Mouse (Mus musculus): Measurements from ENCODE around the gene Zic5.

The Zic5 gene

GRCm38 (mm10) chr14:122480355-122480754, 14.9 kb upstream of the Zic5 start:
- no peak for DNase-seq (ENCODE audit: extremely low read depth, low read depth)

GRCm38 (mm10) chr14:122479461-122480109, 14.1 kb upstream of the Zic5 start:
- DNase-seq (ENCODE audit: extremely low read depth, low read depth): no peak

DNA sequence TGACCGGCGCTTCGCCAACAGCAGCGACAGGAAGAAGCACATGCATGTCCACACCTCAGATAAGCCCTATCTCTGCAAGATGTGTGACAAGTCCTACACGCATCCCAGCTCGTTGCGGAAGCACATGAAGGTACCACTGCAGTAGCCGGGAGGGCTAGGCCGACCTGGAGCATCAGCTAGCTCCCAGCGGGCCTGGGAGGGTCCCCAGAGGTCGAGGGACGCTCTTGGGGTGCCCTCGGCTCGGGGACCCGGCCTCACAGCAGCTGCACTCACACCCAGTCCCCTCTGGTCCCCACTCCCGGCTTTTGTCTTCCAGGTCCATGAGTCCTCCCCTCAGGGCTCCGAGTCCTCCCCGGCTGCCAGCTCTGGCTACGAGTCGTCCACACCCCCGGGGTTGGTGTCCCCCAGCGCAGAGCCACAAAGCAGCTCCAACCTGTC, 13.1 kb upstream of the Zic5 start:
- no peak for DNase-seq (ENCODE audit: extremely low read depth, low read depth)

DNA sequence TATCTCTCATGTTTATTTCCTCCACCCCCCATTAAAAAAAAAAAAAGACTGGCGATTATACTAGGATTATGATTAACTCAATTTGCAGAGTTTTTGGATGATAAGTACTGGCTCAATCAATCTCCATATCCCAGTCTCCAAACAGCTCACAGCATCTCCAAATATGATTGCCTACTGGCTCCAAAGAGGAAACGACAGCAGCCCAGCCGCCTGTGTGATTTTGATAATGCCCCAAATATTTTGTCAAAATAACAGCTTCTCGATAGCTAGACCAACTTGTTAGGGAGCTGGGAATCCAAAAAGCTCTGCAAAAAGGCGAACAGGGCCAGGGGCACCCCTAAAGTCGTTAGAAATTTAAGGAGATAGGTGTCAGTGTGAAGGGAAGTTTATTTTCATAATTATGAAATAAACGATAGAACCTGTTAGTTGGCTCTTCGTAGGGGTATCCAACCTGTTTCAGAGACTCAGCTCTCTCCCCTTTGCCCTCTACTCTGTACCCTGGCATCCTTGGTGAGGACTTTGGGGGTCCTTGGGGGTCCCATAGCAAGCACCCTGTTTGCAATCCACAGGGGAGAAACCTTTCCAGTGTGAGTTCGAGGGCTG, 12.6 kb upstream of the Zic5 start:
- DNase-seq (ENCODE audit: extremely low read depth, low read depth): peak; percentile 9

GRCm38 (mm10) chr14:122477261-122477671, 11.8 kb upstream of the Zic5 start:
- DNase-seq (ENCODE audit: extremely low read depth, low read depth): no peak

DNA sequence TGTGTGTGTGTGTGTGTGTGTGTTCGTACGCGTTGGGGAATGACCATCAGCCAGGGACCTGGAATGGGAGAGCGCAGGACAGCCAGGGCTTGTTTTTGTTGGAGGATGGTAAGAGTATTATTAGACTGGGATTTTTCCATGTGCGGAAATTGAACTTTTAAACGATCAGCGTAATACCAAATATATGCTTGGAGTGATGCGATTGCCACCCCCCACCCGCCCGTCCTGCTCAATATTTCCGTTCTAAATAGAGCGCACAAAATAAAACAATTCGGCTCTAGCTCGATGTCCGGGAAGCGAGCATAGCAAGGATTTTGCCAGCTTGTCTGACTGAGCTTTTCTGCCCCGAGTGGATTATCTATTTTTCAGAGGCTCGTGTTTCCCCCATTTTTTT, 11.3 kb upstream of the Zic5 start:
- no peak for DNase-seq (ENCODE audit: extremely low read depth, low read depth)

- no peak for DNase-seq (ENCODE audit: extremely low read depth, low read depth)
Measured at GRCm38 (mm10) chr14:122476041-122476821, 10.8 kb upstream of the Zic5 start.

- no peak for DNase-seq (ENCODE audit: extremely low read depth, low read depth)
Measured at GRCm38 (mm10) chr14:122475557-122476040, 10.1 kb upstream of the Zic5 start.

- no peak for DNase-seq (ENCODE audit: extremely low read depth, low read depth)
Measured at GRCm38 (mm10) chr14:122474891-122475556, 9.5 kb upstream of the Zic5 start, which contains the start of gene Zic2. TSS of gene Zic2 (plus strand) at chr14:122475435.

DNA sequence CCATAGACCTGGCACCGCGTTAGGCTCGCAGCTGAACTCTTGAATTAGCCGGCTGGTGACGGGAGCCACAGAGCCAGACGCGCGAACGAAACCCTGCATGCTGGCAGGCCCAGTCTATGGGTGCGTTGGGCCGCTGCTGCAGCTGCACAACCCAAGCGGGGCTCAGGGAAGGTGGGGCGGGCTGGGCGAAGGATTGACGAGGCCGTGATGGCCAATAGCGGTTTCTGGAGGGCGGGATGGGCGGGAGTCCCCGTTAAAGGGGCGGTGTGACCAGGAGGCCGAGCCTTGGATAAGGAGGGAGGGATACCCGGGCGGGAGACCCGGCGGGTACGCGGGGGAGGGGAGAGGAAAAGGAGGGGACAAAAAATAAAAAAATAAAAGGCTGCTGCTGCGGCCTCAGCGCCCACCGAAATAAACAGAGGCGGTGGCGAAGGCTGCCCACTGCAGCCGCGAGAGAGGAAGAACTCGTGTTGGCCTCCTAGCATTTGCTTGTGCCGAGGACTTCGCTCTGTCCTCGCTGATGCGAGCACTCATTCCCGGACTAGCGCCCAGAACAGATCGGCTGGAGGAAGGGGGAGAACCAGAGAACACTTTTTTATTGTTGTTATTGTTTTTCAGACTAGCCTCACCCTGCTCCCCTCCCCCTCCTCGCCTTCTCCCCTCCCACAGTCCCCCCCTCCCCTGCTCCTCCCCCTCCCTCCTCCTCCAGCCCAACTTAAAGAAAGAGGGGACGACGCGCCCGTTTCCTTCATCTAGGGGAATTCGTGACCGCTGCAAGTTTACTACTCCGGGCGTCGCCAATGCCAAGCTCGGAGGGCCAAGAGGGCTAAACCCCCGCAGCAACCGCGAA, 8.8 kb upstream of the Zic5 start:
- no peak for DNase-seq (ENCODE audit: extremely low read depth, low read depth)

DNA sequence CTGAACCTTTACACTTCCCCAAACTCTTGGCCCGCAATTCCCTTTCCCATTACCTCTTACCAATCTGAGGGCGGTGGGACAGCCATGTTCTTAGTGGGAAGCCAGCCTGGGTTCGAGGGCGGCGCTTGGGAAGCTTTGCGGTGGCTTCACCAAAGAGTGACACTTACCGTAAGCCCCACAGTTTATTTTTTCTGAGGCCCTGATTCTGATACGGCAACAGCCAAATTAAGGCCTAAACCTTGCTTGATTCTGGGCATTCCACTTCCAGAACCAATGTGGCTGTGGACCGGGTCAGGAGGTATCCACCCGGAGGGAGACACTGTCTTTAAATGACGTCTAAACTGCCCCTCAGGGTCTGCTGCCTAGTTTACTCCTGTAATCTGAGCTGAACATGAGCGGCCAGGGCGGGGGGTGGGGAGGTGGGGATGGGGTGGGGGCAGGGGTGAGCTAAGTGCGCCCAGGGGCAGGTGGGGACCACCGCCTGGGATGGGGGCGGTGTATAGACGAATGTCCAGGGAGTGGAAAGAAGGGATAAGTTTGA, 7.8 kb upstream of the Zic5 start:
- DNase-seq (ENCODE audit: extremely low read depth, low read depth): no peak

DNA sequence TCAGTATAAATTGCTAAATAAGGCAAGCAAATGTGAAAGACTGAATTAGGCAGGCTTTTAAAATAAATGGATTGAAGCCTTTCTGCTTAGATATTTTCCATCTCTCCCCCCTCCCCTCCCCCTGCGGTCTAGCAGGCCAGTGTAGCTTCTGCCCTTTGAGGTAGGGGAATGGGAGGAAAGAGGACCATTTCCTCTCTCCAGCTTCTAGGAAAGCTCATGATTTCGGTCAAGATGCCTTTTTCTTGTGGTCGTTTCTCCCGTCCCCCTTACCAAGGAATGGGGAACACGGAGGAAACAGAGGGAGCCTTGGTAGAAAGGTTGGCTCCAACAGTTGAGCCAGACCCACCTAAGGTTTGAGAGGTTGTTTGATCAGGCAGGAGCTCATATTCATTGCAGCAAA, 7.2 kb upstream of the Zic5 start:
- DNase-seq (ENCODE audit: extremely low read depth, low read depth): no peak

DNA sequence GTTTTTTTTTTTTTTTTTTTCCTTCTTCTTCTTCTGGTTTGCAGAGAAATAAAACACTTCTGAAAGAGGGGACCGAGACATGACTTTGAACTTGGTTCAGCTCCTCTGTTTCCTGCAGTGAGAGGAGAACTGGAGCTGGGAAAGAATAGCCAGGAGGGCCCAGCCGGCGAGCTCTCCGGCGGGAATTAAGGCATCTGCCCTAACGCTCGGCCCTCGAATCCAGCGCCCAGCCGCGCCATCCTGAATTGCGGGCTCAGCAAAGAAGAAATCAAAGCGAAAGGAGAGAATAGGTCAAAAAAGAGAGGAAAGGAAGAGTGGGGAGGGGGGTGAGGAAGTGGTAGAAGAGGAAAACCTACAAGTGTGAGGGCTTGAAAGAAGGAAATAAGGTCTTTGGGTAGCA, 6.7 kb upstream of the Zic5 start:
- no peak for DNase-seq (ENCODE audit: extremely low read depth, low read depth)

DNA sequence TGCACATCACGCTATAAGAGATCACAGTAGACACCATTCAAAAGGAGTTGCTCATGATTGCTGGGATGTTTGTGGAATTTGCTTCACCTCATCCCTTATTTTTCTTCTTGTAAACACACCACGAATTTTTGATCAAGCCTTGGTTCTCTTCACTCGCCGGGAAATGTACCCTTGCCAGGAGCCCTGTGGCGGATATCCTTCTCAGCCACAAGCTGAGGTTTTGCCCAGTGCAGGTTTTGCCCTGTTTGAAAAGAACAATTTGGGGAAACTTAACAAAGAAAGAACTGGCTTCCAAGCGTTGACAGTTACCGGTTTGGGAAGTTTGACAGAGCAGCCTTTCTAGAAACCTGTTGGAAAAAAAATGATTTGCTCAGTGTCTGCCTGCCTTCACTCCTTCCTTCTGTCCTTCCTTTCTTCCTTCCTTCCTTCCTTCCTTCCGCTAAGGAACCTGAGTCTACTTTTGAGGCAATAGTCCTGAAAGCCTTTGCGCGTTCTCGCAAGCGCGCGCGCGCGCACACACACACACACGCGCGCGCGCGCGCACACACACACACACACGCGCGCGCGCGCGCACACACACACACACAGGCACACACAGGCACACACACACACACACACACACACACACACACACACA, 6.1 kb upstream of the Zic5 start:
- no peak for DNase-seq (ENCODE audit: extremely low read depth, low read depth)

DNA sequence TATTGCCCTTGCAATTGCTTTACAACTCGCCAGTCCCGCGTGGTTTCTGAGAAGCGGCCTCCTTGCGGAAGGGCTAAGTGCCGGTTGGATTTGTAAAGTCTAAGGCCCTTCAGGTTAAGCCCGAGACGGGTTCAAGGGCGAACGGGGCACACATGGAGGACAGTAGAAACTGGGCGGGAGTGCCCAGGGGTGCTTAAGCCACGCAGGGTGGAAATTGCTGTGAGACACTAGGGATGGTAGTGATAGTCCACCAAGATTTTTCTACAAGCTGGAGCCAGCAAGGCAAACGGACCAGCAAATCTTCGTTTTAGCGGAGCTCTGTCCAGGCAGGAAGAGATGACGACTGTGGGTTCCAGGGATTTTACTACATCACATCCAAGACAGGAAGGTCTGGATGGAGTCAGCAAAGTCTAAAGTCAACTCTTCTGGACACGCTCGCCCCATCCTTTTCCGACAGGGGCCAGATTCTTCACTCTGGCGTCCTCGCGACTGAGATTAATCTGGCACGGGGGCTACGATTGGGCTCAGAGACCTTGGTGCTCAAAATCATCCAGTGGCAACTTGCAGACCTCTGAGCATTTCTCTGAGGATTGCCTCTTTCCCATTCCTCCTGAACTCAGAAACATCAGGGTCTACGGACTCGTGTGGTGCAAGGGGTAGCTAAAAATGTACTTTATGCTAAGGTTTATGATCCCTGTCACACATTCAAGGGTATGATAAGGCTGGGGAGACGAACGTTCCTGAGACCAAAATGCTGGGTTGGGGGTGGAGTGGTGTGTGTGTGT, 3.7 kb upstream of the Zic5 start:
- no peak for DNase-seq (ENCODE audit: extremely low read depth, low read depth)

- no peak for DNase-seq (ENCODE audit: extremely low read depth, low read depth)
Measured at GRCm38 (mm10) chr14:122467926-122468841, 2.7 kb upstream of the Zic5 start.

DNA sequence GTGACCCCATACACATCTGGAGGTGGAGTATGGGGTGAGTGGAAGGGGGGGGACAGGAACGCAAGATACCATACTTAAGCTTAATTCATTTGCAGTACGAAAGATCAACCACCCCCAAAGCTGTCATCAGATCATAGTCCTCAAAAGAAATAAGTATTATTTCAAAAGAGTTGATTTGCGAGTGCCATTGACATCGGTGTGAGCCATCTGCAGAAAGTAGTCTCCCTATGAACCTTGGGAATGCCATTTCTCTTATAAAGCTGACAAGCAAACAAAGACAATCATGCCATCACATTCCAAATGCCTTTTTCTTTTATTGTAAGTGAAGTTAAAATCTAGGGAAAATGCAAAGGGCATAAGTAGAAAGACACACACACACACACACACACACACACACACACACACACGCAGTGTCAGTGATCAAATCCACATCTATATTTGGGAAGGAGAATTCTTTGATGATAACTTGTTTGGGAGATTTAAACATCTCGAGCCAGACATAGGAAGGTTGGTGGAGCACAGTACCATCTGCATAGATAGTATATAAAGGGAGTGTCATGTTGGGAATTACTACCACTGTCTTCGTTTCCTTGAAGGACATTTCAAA, 1.4 kb upstream of the Zic5 start:
- DNase-seq (ENCODE audit: extremely low read depth, low read depth): no peak
